Mouse (Mus musculus) c-Kit-negative CD71-positive TER-119-positive erythroid progenitor cells, embryonic 14.5 days (primary cell): Measurements from ENCODE around the gene Filip1l.

Source experiments
- DNase-seq: peaks from one replicate; pipeline ENCODE4 v3.0.0-alpha.2; 2013; ENCODE audit warnings: low read depth, low spot score

The Filip1l gene

DNA sequence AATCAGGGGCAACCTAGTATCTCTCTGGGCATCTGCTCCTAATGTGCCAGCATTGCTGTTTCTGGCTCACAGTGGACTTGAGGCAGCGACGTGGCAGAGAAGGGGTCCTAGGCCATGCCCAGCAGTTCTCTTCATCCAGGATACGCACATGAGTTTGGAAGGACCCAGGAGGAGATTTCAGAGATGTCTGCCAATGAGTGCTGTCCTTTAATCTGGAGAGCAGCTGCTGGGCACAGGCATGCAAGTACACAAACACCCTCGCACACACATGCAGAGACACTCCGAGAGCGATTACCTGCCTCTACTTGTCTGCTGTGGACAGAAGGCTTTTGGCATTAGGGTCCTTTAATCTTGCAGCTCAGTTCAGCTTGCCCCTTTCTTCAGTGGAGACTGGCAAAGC is at the start of gene Filip1l:
TSS of gene Filip1l (plus strand) at position 343 of the 400 bp plus-strand sequence.
- no peak for DNase-seq

DNA sequence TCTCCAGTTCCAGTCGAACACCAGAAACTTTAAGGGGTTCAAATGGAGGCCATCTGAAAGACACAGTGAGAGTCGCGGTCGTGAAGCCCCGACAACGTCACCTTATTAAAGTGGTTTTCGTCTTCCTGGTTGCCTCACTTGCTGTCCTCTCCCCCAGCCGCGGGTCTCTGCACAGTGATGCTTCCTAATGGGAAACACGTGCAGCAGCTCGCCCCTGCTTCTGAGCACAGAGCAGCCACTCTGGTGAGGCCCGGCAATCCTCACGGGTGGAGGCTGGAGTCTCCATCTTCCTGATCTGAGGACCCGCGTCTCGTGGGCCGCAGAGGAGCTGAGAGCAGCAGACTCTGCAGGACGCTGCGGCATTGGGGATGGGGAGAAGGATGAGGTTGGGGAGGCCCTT is 49.2 kb upstream of the Filip1l start:
- no peak for DNase-seq

DNA sequence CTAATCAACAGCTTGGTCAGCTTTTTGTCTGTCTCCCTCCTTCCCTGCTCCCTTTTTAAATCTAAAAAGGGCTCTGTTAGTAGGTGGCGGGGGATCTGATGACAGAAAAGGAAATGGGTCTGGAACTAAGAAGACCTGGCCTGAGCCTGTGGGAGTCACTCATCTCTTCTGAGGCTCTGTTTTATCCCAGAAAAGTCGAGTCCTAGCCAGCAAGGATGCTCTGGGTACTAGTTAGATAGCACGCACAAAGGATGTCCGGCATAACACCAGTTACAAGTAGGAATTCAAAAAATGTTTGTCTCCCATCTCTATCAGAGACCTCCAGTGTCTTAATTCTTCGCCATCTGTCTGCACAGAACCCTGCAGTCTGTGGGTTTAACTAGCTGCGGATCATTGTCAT is 47.4 kb upstream of the Filip1l start:
- no peak for DNase-seq

DNA sequence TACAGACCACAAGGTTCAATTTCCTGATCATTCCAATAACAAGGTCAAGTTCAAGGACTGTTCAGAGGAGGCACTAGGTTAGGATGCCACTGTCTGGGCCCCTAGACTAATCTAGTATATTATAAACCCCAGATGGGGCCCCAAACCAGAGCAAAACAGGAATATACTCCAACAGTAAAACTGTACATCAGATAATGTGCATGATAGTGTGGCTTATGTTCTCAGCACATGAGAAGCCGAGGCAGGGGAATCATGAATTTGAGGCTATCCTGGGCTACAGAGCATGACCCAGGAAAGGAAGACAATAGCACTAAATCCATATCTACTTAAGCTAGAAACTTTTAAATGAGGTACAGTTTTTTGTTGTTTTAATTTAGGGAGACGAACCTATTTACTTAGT is 40.8 kb upstream of the Filip1l start:
- no peak for DNase-seq

DNA sequence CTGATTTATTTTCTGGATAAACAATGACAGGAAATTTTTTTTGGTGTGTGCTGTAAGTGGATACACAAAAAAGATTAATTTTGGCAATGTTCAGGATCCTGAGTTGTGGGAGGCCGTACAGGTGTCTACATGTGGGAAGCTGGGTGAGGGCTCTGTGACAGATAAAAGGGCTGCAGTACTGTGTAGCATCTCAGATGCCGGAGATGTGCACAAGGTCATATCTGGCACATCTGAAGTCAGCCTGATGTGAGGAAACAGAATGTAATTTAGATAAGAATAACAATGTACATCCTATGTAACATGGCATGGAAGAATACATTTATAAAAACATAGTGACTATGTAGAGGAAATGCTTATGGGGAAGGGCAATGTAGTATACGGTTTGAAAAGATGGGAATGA is 39.4 kb upstream of the Filip1l start:
- no peak for DNase-seq

DNA sequence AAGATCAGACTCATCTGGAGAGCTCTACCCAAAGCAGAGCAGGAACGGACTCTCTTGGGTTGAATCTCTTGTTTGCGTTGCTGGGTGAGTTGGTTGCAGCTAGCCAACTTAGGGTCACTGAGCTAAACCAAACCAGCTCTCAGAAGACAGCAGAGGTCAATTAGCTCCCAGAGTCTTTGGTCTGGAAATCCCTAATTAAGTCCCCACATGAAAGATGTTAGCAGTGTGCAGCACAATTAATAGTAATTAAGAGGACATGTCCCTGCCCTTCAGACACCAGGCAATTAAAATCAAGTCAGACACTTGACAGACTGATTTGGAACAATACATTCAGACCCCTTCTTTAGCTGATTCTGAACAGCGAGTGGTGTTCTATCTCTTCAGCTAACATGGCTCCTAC is 38.7 kb upstream of the Filip1l start:
- DNase-seq, result no peak

DNA sequence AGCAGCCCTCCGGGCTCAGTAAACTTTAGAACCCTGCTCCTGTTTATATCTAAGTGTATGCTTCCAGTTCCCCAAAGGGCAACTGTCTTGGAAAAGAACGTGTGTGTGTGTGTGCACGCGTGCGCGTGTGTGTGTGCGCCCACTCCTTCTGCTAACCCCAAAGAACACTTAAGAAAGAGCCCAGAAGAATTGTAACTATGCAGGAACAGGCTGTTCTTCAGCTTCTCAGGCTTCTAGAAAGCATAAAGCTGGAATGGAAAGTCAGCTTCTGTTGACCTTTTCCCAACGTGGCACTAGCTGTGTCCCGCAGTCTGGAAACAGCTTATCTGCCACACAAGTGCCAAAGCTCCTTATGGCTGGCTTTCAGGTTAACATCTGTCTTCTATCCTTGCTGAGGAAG is 37.9 kb upstream of the Filip1l start:
- DNase-seq, result no peak

DNA sequence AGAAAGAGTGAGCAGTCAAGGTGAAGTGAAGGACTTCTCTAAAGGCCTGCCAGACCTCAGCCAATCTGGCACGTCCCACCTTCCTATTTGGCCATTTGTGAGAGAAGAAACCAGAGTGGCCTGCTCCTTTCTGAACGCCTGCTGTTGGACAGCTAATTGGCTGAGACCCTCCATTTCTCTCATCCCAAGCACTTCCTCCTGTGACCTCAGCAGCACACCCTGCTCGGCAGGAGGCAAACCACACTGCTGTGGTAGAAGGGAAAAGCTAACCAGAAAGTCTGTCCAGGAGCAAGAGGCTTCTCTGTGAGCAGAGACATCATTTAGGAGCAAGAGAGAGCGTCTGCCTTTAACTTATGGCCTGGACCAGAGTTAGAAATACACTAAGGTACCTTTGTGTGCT is 35.8 kb upstream of the Filip1l start:
- DNase-seq, result no peak

DNA sequence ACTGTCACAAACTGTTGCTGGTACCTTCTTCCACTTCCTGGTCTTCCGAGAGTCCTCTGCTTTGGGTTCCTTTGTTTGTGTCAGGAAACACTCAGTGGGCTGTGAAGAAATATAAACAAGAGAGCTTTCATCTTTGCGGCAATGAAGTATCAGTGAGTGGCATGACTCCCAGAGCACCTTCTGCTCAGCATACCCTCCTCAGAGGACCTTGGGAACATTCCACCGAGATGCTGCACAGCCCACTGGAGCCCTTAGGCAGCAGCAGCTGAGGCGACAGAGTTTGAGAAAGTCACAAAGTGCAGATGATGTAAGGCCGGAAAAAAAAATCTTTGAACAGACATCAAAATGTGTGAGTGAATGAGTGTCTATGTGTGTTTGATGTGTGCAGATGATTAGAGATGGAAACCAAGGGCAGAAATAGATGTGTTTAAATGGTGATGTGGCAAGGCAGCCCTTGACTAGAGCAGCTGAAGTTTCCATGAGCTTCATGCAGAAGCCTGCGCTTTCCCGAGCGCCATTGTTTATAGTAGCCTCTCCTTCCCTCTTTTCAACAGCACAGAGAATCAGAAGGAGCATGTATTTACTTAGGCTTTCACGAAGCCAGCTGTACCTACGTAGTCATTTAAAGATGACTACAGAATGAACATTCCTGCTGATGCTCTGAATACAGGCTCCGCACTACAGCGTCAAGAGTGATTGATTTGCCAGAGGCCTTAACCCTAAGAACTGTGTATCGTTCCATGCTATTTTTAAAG is 34.8 kb upstream of the Filip1l start:
- no peak for DNase-seq

DNA sequence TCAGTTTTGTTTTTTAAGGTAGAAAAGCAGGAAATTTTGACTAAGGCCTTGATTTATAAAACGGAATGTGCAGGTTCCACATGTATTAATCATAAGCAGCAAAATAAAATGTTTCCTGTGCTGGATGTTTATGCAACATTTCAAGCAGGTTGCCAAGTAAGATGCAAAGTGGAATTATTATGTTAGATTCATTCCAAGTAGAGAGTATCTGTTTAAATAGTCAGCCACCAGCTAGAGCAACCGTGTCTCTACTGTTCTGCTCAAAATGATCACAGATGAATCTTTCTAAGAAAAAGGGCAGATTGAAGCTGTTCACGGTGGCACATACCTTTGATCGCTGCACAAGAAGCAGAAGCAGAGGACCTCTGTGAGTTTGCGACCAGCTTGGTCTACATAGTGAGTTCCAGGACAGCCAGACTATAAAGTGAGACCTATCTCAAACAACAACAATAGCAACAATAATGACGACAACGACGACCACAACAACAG is 34.2 kb upstream of the Filip1l start:
- no peak for DNase-seq

DNA sequence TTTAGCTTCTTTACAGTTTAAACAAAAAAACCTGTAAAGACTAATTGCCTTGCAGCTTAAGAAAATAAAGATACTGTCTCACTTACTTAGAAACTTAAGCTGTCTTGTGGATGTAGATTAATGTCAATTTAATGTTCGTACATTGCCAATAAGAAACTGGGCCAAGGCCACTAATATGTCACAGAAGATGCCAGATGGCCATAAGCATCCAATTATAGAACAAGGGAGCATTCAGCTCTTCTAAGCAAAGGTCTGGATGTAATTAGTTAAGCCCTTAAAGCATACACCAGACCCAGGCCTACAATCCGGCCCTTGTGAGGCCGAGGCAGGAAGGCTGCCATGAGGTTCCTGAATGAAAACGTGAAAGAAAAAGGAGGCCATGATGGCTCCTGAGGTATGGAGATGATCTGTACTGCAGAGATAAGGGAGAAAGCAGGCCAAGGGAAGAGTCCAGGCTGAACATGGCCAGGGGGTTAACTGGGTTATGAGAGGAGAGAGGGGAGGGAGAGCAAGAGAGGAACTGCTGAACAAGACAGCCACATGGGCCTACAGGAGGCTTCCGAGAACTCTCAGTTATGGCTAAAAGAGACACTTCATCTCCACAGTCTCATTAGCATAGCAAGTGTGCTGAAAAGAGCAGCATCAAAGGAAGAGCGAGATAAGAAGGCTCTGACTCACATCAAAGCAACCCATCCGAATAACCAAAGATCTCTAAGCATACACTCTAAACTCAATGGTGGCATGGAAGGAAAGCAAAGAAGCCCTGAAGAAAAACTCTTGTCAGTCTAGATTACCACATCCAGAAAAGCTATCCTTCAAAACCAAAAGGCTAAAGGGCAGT is 33.4 kb upstream of the Filip1l start:
- no peak for DNase-seq

DNA sequence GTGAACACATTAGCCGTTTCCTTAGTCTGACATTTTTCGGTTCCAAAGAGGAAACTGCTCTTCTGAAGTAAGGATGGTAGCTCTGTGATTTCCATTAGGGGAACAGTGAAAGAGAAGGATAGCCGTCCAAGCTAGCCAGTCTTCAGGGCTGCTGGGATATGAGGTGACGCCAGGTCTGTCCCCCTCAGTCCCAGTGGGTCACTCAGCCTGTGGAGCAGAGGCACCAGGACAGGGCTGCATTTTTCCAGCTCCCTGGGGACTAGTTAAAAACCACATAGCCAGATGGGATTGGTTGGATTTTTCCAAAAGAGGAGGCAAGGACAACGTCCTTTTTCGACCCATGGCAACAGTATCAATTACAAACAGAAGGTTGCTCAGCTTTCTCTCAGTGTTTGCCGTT is 25.9 kb upstream of the Filip1l start:
- no peak for DNase-seq

DNA sequence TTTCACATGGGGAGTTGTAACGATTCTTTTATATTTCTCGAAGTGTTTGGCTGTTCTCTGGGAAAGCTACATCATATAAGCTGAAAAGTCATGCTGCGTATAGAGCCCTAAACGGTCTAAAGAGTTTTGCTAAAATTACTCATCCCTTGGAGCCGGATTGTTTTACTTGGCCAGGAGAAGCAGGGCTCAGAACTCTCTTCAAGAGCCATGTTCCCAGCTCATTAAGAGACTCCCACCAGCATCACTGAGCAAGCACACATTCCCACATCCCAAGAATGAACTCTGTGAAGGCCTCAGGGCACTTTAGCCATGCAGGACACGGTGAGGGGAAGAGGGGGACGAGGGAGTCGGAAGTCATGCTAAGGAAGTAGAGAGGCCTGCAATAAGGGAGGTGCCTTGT is 23.9 kb upstream of the Filip1l start:
- no peak for DNase-seq

DNA sequence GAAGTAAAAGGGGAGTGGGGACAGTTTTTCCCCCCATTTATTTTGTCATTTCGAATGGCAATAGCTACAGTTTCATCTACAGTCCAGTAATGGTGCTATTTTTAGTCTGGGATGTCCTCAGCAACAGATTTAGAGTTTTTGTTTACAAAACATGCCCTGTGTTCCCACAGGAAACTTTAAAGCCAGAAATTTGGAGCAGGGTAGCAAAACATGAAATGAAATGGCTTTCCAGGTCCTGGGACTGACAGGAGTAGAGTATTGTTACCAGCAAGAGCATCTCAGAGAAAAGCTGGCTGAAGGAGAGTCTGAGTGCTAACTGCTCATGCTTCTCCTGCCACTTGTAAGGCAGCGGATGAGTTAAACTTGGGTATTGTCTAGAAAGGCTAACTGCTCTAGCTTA is 22.8 kb upstream of the Filip1l start:
- no peak for DNase-seq

DNA sequence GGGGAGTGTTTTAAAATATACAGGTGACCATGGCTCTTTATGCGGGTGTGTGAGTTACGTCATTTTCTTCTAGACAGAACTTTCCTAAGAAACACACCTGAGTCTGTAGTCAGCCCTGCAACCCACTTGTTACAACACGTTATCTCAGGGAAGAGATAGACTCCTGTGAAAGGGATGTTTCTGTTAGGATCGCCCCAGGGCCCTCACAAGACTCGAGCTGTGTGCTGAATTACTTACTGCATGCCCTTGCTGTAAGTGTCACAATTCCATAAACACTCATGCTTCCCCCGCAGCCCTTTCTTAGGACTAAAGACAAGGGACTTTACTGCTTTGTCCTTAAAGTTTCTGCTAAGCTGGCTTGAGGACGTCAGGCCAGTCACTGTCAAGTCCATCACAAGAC is 20.6 kb upstream of the Filip1l start:
- DNase-seq, result no peak

DNA sequence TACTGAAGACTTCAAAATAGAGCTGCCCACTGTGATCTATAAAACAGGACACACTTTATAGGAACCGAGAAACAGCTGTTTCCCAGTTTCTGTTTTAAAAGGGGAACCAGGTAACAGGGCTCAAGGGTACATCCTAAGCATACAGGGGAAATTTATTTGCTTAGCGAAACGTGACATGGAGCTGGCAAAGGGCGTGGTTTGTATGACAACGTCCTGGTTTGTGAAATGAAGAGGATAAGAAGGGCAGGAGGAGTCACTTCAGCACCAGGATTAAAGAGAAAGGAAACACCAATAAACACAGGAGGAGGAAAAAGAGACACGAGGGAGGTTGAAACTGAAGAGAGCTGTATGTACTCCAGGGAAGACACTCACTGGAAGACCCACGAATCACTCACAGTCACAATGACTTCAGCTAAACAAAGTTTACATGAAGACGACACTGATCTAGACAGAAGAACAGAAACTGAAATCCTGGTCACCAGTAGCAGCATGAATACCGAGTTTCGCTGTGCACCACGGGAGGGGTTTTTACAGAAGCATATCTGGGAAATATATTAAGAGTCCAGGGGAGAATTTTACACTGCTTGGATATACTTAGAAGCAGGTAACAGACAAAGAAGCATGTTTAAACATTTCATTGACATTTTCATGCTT is 16.0 kb upstream of the Filip1l start:
- DNase-seq, result no peak

DNA sequence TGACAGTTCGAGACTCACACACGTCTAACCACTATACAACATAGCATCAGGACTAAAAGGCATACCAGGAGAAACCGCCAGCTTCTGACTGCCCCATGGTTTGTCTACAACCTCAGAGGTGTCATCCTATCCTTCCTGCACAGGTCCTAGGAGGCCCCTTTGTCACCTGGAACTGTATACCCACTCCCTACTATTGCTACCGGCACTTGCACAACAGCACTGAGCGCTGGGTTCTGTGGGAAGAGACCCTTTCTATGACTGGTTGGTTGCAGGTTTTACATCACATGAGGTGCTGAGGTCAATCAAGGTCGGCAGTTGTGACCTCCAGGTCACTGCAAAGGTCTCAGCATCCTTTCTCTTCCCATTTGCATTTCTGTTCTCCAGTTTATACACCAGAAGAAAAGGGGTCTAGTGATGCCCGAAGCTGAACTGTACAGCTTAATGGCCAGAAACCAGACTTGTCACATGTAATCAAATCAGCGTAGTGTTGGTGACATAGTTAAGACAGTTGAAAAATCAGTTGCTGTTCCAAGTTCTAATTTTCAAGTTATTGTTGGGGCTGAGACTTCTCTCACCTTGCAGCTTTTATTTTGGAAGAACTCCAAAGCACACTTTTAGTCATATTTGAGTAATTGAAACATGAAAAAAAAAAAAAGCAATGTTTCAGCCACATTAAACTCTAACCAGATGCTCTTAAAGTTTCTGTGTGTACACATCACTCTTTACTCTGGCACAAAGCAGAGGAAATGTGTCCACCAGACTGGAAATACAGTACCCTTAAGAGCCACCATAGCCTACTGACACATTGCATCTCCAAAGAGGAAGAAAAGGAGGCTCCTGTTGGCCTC is 12.9 kb upstream of the Filip1l start:
- DNase-seq, result no peak

DNA sequence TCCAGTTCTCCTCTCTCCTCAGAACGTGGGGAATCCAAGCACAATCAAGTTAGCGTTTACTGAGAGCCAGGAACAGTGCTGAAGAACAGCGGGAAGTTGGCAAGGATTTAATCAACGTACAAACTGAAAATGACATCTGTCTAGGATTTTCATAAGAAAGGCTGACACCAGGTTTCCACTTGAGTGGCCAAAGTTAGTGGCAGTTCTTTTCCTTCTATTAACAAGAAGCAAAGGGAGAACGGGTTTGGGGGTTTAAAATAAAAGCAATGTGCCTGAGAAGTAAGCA is 12.3 kb upstream of the Filip1l start:
- DNase-seq, result no peak

DNA sequence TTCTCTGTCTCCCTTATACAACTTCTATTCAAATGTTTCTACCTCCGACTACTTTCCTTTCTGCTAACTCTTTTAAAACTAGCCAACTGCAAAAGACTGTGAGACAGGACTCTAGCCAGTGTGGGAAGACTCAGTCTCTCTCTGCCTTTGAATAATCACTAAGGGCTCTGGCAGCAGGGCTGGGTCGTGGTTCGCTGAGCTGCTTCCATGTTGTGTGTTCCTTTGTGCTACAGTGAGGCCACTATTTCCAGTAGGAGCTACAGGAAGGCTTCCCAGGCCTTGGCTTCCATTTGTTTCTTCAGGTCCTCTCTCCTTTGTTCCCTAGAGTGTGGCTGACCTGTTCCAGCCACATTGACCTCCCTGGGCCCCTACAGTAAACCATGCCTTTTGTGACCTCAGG is 6.6 kb upstream of the Filip1l start:
- DNase-seq, result no peak

DNA sequence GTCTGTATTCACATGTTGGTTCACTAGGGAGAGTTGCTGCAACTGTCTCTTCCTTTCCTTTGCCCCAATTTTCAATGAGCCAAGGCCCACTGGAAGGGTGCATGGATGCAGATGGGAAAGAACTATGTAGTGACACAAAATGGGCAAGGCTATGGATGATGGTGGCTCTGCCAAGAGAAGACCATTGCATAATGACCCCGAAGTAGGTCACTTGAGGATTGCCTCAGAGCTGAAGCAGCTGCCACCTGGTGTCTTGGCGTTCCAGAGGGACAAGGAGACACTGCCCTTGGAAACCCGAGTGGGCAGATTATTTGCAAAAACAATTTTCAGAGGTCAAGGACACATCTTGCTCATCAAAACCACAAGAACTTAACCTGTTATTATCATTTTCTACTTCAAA is 3.9 kb upstream of the Filip1l start:
- no peak for DNase-seq

DNA sequence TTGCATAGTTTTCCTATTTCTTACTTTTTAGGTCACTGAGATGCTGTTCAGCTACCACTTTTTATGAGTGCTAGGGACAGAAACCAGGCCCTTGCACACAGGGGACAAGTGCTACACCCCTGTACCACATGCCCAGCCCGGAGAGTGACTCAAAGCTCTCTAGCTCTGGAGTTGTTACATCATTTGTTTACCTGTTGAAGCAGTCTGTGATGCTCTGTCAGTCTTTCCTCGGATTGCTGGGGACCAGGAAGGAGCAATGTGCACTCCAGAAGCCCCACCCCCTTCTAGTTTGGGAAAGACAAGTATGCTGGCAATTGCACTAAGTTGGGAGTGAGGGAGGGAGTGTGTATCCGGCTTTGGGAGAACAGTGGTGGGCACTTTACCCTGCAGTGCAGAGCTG is 3.2 kb upstream of the Filip1l start:
- DNase-seq, result no peak

DNA sequence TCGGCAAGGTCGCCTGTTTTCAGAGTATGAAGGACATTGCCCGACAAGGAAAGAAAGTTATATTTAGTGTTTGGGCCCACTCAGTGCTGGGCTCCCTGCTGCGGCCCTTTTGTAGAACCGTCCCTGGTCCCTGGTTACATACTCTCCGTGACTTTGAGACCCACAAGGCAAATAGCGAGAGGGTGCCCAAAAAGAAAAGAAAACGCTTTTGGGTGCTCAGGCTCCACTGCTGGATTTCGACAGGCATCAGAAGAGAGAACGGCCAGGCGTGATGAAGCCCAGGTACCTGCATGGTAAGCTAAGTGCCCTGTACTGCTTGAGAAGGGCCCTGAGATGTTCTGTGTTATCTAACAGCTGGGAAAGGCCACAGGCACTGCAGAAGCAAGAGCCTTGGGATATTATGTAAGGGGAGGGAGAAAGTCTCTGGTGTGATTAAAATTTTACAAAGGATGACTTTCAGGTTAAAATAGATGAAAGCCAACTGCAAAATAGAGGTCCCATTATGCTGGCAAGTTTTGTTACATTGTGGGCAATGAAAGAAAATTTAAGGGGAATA is 351 bp downstream of the Filip1l start:
- no peak for DNase-seq
